Mouse (Mus musculus): ENCODE measurements around the gene Prkd2.

Gene Prkd2

DNA sequence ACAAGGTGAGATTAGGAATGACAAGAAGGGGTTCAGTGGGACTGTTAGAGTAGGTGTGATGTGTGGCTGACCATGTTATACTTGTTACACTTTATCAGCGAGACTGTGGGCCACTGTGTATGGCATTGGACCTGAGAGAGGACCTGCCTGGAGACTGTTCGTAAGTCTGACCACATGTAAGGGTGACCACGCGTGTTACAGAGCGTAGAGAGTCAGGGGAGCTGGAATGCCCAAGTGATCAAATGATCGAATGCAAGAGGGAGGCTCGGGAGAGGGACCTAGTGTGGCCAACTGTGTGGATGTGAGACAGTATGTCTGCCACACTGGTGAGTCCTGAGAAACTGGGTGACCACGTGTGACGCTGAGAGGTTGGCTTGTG is 49.6 kb downstream of the Prkd2 start:
- intact Hi-C loops (cut with DNase I): no loop called here

DNA sequence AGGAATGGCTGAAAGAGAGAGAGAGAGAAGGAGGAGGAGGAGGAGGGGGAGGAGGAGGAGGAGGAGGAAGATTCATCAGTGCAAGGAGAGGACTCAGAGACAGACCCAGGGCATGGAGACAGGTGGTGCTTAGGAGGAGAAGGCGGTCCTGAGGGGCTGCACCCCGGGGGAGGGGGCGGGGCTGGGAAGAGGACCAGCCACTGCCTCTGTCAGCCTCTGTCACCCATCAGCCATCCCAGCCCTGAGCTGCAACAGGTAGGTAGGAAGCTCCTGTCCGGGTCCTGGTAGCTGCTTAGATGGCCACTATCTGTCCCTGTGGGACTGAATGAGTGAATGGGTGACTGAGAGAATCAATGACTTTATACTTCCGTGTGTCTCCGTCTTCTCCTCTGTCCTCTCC is 50.9 kb downstream of the Prkd2 start:
- intact Hi-C loops (cut with DNase I): no loop called here

DNA sequence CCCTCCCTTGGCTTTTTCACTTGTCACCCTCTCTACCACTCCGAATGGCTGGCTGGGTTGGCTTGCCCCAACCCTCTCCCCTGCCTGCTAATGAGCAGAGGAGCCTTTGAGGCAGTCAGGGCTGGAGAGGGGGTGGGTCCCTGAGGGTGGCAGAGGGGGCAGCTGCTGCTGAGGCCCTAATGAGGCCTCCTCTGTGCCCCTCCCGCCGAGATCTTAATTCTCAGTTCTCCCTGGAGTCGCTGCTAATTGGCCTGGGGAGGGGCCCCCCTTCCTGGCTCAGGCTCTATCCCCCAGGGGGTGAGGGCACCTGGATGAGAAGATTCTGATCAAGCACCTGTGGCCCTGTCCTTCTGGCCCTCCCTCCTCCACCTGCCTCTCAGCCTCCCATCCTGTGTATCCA is 51.6 kb downstream of the Prkd2 start:
- intact Hi-C loops (cut with DNase I): no loop called here

DNA sequence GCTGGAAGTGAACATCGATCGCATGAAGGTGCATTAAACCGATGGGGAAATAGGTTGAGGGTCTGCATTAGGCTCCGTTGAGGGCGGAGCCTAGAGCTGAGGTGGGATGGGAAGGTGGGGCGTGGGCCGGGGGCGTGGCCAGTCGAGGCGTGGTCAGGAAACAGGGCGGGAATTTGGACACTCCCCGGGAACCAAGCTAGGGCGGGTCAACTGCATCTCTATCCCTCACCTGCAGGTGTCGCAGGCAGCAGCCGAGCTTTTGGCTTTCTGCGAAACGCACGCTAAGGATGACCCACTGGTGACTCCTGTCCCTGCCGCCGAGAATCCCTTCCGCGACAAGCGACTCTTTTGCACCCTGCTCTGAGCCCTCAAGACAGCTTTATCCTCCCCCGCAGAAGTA is 52.3 kb downstream of the Prkd2 start:
- intact Hi-C loops (cut with DNase I): loop anchor here (5.0 kb wide), 1 partner anchor 33 kb away; no protein-coding TSS in a partner anchor

DNA sequence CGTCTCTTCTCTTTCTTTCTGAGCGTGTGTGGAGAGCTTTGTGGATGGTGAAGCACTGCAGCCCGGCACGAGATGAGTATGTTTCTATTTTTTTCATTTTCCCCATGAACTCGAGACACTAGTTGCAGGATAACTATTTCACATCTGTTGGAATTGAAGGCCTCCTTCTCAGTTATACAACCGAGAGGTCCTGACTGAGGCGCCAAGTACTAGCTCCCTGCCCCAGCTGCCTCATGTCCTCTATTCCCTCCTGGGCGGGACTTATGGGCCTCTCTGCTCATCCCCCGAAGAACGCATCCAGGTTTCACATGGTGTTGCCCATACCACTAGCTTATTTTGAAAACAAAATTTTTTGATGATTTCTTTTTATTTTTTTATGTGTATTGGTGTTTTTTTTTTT is 52.8 kb downstream of the Prkd2 start:
- intact Hi-C loops (cut with DNase I): loop anchor here (5.0 kb wide), 1 partner anchor 33 kb away; no protein-coding TSS in a partner anchor

DNA sequence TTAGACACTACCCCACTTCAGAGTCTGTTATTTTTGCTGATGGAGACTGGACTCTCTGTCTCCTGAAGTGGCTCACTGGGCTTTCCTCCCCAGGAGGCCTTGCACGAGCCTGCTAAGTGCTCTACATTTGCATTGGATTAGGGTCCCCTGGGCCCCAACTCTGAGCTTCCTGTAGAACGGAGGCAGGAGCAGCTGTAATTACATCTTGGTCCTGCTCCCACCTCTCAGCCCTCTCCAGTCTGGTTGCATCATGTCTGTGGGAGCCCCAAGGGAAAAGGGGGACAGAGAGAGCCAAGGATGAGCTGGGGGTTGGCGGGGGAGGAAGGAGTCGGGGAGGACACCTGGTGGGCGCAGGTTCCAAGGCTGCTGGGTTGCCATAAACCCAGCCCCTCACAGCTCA is 57.8 kb downstream of the Prkd2 start:
- intact Hi-C loops (cut with DNase I): no loop called here

DNA sequence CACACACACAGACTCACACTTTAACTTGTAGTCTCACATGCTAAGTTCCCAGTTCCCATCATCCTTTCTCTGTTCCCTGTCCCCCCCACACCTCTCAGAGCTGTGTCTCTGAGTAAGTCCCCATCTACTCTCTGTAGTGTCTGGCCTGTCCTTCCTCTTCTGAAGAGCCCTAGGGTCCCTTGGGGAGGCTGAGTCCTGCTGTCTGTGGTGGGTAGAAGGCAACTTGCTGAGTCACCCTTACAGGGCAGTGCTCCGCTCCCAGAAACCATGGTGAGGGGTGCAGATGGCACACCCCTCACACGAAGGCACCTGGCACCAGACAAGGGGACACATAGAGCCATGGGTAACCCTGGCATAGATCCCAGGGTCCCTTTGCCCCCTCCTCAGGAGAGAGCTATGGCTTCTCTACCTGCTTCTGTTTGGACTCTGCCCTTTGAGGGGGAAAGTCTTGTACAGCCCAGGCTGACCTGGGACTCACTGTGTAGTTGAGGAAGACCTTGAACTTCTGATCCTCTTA is 60.8 kb downstream of the Prkd2 start:
- intact Hi-C loops (cut with DNase I): no loop called here

GRCm38 (mm10) chr7:16904120-16904675 is 61.5 kb downstream of the Prkd2 start:
- intact Hi-C loops (cut with DNase I): no loop called here

GRCm38 (mm10) chr7:16905491-16906021 is 62.9 kb downstream of the Prkd2 start:
- intact Hi-C loops (cut with DNase I): no loop called here

DNA sequence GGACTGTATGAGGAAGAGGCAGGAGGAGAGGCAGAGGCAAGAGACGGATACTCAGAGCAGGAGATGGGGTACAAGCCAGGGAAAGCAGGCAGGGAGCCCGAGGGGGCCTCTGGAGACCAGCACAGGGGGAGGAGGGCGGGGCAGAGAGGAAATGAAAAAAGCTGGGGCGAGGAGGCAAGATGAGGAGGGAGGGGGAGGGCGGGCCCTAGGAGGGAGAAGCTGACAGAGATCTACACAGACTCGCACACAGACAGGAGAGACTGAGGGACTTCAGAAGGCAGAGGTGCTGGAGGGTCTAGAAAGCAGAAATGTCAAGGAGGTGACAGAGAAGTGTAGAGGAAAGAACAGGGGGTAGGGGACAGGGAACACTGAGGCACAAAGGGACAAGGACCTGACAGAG is 63.6 kb downstream of the Prkd2 start, which contains the start of gene Ptgir:
Gene Ptgir, plus strand, starts transcription at position 210 of the 400 bp plus-strand sequence.
- intact Hi-C loops (cut with DNase I): no loop called here

GRCm38 (mm10) chr7:16906889-16907559 is 64.3 kb downstream of the Prkd2 start:
- intact Hi-C loops (cut with DNase I): no loop called here

- intact Hi-C loops (cut with DNase I): no loop called here
Measured at GRCm38 (mm10) chr7:16907842-16908241, 65.1 kb downstream of the Prkd2 start.

GRCm38 (mm10) chr7:16908367-16908766 is 65.7 kb downstream of the Prkd2 start:
- intact Hi-C loops (cut with DNase I): no loop called here

GRCm38 (mm10) chr7:16908859-16909258 is 66.2 kb downstream of the Prkd2 start:
- intact Hi-C loops (cut with DNase I): no loop called here

GRCm38 (mm10) chr7:16909909-16910308 is 67.2 kb downstream of the Prkd2 start:
- intact Hi-C loops (cut with DNase I): loop anchor here (5.0 kb wide), 1 partner anchor 38 kb away; no protein-coding TSS in a partner anchor

DNA sequence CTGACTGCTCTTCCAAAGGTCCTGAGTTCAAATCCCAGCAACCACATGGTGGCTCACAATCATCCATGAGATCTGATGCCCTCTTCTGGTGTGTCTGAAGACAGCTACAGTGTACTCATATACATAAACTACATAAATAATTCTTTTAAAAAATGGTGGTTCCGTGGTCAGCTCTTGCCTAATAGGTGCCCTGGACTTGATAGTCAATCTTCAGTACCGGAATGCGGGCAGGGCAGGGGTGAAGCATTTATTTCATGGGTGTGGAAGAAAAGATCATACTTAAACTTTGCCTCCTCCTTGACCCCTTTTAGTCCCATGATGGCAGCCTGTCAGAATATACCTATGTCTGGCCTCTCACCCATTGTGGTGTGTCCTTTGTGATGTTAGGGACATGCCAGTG is 69.2 kb downstream of the Prkd2 start:
- intact Hi-C loops (cut with DNase I): loop anchor here (5.0 kb wide), 1 partner anchor 40 kb away; no protein-coding TSS in a partner anchor

GRCm38 (mm10) chr7:16912360-16912759 is 69.7 kb downstream of the Prkd2 start:
- intact Hi-C loops (cut with DNase I): loop anchor here (5.0 kb wide), 1 partner anchor 40 kb away; no protein-coding TSS in a partner anchor

DNA sequence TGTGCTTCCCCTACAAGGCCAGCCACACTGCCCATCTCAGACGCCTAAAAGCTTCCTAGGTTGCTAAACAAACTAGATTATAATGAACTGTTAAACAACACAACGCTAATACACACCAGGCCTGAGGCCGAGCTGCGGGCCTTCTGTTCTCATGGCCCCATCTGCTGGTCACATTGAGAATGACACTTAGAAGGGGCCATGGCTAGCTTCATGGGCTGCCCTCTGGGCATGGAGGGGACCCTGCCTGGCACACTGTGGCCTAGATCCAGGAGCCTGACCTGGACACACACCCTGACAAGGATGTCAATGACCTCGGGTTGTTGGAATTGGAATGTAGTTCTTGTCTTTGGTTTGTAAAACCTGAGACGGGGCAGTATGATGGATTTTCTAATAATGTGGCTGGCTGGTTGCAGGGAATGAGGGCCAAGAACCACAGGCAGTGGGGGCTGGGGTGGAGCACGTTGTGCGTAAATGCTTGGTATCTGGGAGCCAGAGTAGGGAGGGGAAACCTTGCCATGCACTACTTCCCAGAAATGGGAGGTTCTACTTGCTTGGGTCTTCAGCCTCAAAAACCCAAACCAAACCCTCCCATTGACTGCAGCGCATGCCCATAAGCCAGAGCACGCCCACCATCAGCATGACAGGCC is 71.2 kb downstream of the Prkd2 start:
- intact Hi-C loops (cut with DNase I): loop anchor here (1.0 to 5.0 kb wide), 2 partner anchors 18 to 42 kb away; no protein-coding TSS in a partner anchor

DNA sequence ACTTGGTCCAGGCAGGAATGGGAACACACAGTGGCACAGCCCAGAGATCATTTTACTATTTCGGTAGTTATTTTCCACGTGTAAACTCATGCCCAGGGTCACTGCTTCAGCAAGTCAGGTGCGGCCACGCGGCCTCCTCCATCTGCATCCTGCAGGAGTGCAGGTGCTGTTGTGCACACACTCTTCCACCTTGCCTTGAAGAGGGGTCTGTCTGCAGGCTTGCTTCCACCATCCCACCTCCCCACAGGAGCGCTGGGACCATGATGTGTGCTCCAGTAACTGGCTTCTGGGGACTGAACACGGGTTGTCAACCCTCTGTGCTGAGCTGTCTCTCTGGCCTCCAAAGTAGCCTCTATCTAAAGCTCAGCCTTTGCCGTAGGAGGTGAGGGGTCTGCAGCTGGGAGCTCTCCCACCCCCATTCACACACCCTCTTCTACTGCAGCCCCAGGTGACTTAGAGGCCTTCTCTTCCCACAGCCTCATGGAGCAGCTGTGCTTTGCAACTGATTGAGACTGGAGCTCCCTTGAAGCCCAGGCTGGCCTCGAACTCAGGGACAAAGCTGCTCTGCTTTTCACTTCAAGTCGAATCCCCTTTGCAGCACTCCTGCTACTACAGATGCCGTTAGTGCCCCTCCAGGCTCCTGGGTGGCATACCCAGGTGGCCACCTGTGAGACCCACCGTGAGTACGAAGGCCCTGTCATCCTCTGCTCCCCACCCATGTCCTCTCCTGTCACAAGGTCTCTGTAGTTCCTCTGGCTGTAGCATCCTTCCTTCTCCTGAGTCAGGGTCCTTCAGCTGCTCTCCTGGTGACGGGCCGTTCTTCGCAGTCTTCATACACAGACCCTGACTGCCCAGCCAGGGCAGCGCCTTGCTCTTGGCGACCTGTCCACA is 72.0 kb downstream of the Prkd2 start:
- intact Hi-C loops (cut with DNase I): loop anchor here (5.0 kb wide), 1 partner anchor 42 kb away; no protein-coding TSS in a partner anchor

- intact Hi-C loops (cut with DNase I): no loop called here
Measured at GRCm38 (mm10) chr7:16915461-16916340, 73.0 kb downstream of the Prkd2 start.

Data from adrenal gland (tissue).